Mouse (Mus musculus): ENCODE data around the gene Gsta2. TPM values are rescaled to one million over a fixed set of nuclear protein-coding genes. Genes with fewer than 3 reads are reported as not detected.
"Not testable (repeated sequence)": the region's sequence is repeated elsewhere in the genome, so short reads cannot be mapped to it uniquely, and the experiment has no call there.

Gene Gsta2
- polyA plus RNA-seq, 1 experiment from 2014 or later = 0.21 TPM

- WGBS = 11% methylated on average over 8 of the region's 8 CpGs
- H3K9me3 ChIP-seq (ENCODE audit: low read depth, low read length); H3K4me2 ChIP-seq; ATAC-seq (ENCODE audit: insufficient read depth); H3K4me3 ChIP-seq (ENCODE audit: low read depth, low read length); H3K4me1 ChIP-seq (ENCODE audit: insufficient read depth); H3K36me3 ChIP-seq (ENCODE audit: insufficient read depth); H3K27me3 ChIP-seq (ENCODE audit: insufficient read depth, low read length); H3K27ac ChIP-seq (ENCODE audit: low read depth); H3K9ac ChIP-seq: not testable (repeated sequence)
- DNase-seq = peak; percentile 69
- peak; percentile 83 for TF ChIP-seq CTCF (IDR thresholded peaks at IDR 0.05; ENCODE audit: low read depth)
Measured at GRCm38 (mm10) chr9:78340324-78340723, 15.3 kb downstream of the Gsta2 start.

- not testable (repeated sequence) for H3K4me1 ChIP-seq (ENCODE audit: insufficient read depth); H3K36me3 ChIP-seq (ENCODE audit: insufficient read depth); H3K27ac ChIP-seq (ENCODE audit: low read depth); H3K4me2 ChIP-seq; H3K9me3 ChIP-seq (ENCODE audit: low read depth, low read length); H3K27me3 ChIP-seq (ENCODE audit: insufficient read depth, low read length); H3K4me3 ChIP-seq (ENCODE audit: low read depth, low read length); H3K9ac ChIP-seq
- peak; percentile 76 for DNase-seq
- peak; percentile 79 for ATAC-seq (ENCODE audit: insufficient read depth)
Measured at GRCm38 (mm10) chr9:78337050-78337449, 18.5 kb downstream of the Gsta2 start.

GRCm38 (mm10) chr9:78327289-78327688 is 28.3 kb downstream of the Gsta2 start, which contains the start of gene Omt2b:
Gene Omt2b (plus strand): TSS chr9:78327589.
- H3K27ac ChIP-seq (ENCODE audit: low read depth); H3K4me3 ChIP-seq (ENCODE audit: low read depth, low read length); DNase-seq; H3K9ac ChIP-seq; H3K9me3 ChIP-seq (ENCODE audit: low read depth, low read length); H3K4me2 ChIP-seq; ATAC-seq (ENCODE audit: insufficient read depth); H3K36me3 ChIP-seq (ENCODE audit: insufficient read depth); H3K27me3 ChIP-seq (ENCODE audit: insufficient read depth, low read length); H3K4me1 ChIP-seq (ENCODE audit: insufficient read depth): not testable (repeated sequence)
- 50% methylated on average over 1 of the region's 1 CpGs for WGBS

- no peak overlapping the region for H3K27ac ChIP-seq (ENCODE audit: low read depth)
- no peaks in the 10 kb centered on the region for H3K36me3 ChIP-seq (ENCODE audit: insufficient read depth)
- 11% methylated on average over 1 of the region's 1 CpGs for WGBS
- H3K27me3 ChIP-seq (ENCODE audit: insufficient read depth, low read length) = no peaks in the 10 kb centered on the region
- no peak overlapping the region for H3K4me2 ChIP-seq
- no peak overlapping the region for H3K9ac ChIP-seq
- no peaks in the 10 kb centered on the region for H3K4me1 ChIP-seq (ENCODE audit: insufficient read depth)
- ATAC-seq (ENCODE audit: insufficient read depth) = no peak
- peak; percentile 69 for TF ChIP-seq CTCF (IDR thresholded peaks at IDR 0.05; ENCODE audit: low read depth)
- H3K9me3 ChIP-seq (ENCODE audit: low read depth, low read length) = no peaks in the 10 kb centered on the region
- no peak overlapping the region for H3K4me3 ChIP-seq (ENCODE audit: low read depth, low read length)
- peak; percentile 39 for DNase-seq
Measured at GRCm38 (mm10) chr9:78319499-78319898, 36.1 kb downstream of the Gsta2 start.

GRCm38 (mm10) chr9:78314696-78315095 is 40.9 kb downstream of the Gsta2 start, which contains the start of gene Omt2a:
Gene Omt2a (minus strand): TSS chr9:78314796.
- no peak within 1 kb of the TSS for H3K4me3 ChIP-seq (ENCODE audit: low read depth, low read length)
- no peak within 1 kb of the TSS for H3K4me2 ChIP-seq
- DNase-seq (no peak), ATAC-seq (ENCODE audit: insufficient read depth) (no peak)
- WGBS = 63% methylated on average over 2 of the region's 2 CpGs
- no peaks in the 10 kb centered on the region for H3K4me1 ChIP-seq (ENCODE audit: insufficient read depth)
- no peaks in the 10 kb centered on the region for H3K27me3 ChIP-seq (ENCODE audit: insufficient read depth, low read length)
- H3K36me3 ChIP-seq (ENCODE audit: insufficient read depth) = no peaks in the 10 kb centered on the region
- no peaks in the 10 kb centered on the region for H3K9me3 ChIP-seq (ENCODE audit: low read depth, low read length)
- no peak within 1 kb of the TSS for H3K9ac ChIP-seq
- no peak for TF ChIP-seq CTCF (IDR thresholded peaks at IDR 0.05; ENCODE audit: low read depth)
- H3K27ac ChIP-seq (ENCODE audit: low read depth) = no peak within 1 kb of the TSS

GRCm38 (mm10) chr9:78308122-78308521 is 47.5 kb downstream of the Gsta2 start:
- not testable (repeated sequence) for H3K9ac ChIP-seq; H3K4me3 ChIP-seq (ENCODE audit: low read depth, low read length); ATAC-seq (ENCODE audit: insufficient read depth); H3K4me1 ChIP-seq (ENCODE audit: insufficient read depth); H3K36me3 ChIP-seq (ENCODE audit: insufficient read depth); H3K27me3 ChIP-seq (ENCODE audit: insufficient read depth, low read length); H3K4me2 ChIP-seq; H3K9me3 ChIP-seq (ENCODE audit: low read depth, low read length); DNase-seq; H3K27ac ChIP-seq (ENCODE audit: low read depth)
- WGBS = 62% methylated on average over 3 of the region's 3 CpGs

- not testable (repeated sequence) for H3K27me3 ChIP-seq (ENCODE audit: insufficient read depth, low read length); H3K4me1 ChIP-seq (ENCODE audit: insufficient read depth); H3K4me2 ChIP-seq; ATAC-seq (ENCODE audit: insufficient read depth); H3K4me3 ChIP-seq (ENCODE audit: low read depth, low read length); H3K9ac ChIP-seq; H3K36me3 ChIP-seq (ENCODE audit: insufficient read depth); H3K9me3 ChIP-seq (ENCODE audit: low read depth, low read length); DNase-seq; H3K27ac ChIP-seq (ENCODE audit: low read depth)
- 93% methylated on average over 1 of the region's 1 CpGs for WGBS
Measured at GRCm38 (mm10) chr9:78299143-78299542, 56.4 kb downstream of the Gsta2 start.

GRCm38 (mm10) chr9:78298232-78298631 is 57.4 kb downstream of the Gsta2 start:
- ATAC-seq (ENCODE audit: insufficient read depth) (no peak), DNase-seq (no peak)
- Histone ChIP-seq H3K27me3 (ENCODE audit: insufficient read depth, low read length) (no peaks in the 10 kb centered on the region), H3K4me2 (no peak overlapping the region), H3K27ac (ENCODE audit: low read depth) (no peak overlapping the region), H3K36me3 (ENCODE audit: insufficient read depth) (no peaks in the 10 kb centered on the region), H3K4me3 (ENCODE audit: low read depth, low read length) (no peak overlapping the region), H3K9ac (no peak overlapping the region), H3K9me3 (ENCODE audit: low read depth, low read length) (no peaks in the 10 kb centered on the region), H3K4me1 (ENCODE audit: insufficient read depth) (no peaks in the 10 kb centered on the region)
- 67% methylated on average over 1 of the region's 1 CpGs for WGBS
- TF ChIP-seq CTCF (IDR thresholded peaks at IDR 0.05; ENCODE audit: low read depth) = no peak
